Mouse (Mus musculus): Measurements from ENCODE around the gene Vipr2.

Gene Vipr2

GRCm38 (mm10) chr12:116101945-116102344, 24.4 kb downstream of the Vipr2 start:
- DNase-seq = no peak

- DNase-seq = peak; percentile 58
These were observed 32.2 kb downstream of the Vipr2 start for GRCm38 (mm10) chr12:116109451-116110353.

GRCm38 (mm10) chr12:116111007-116111694, 33.6 kb downstream of the Vipr2 start:
- no peak for DNase-seq

DNA sequence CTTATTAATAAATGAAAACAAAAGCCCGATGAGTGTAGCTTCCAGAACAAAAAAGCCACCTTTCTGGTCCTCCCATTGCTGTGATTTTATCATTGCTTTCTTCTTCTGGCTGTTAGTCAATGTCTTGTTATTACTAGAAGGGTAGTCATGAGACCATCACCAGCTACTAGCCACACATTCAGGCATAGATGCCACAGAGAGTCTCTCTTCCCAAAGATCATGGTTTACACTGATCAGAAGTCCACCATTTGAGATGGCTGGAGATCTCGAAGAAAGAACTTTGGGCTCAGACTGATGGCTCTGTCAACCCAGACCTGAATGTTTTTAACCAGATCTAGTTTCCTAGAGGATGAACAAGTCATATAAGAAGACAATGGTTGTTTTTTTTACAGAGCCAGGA, 38.3 kb downstream of the Vipr2 start:
- DNase-seq = no peak

DNA sequence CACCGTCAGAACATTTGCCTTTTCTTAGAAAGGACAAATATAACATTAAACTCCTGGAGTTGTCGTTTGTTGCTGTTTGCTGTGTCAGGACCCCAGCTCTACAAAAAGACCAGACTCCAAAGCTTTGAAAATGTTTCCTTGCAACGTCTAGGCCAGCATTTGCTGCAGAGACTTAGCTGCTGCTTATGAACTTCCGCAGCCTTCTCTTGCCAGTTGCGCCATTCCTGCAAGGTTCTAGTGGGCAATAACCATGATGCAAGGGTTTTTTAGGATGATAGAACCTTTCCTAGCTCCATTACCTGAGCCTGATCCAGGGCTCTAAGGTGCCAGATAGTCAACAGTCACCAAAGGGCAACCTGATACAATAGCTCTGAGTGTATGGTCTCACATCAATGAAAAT, 38.9 kb downstream of the Vipr2 start:
- no peak for DNase-seq

DNA sequence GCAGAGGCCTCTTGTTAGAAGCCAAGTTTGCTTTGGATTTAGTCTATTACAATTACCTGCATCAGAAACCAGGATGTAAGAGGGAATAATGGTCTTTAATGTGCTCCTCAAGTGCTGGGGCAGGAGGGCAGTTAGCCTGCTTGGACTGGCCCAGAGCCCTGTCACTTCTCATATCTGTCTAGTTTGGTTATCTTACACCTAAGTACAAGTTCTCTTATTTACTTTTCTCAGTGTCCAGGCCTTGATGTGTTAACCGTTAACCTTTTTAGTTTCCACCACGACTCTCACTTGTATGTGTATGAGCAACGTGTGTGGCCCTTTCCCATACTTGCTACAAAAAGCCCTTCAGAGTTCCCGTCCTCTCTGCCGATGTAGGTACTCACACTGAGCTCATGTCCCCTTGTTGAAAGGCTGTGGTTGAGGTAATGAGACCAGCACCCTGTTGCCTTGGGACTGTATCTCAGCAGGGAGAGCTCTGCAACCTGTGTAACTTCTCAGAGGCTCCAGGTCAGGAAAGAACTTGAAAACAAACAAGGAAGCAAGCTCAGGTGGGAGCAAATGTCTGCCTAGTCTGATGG, 39.9 kb downstream of the Vipr2 start:
- DNase-seq = no peak

- DNase-seq = no peak
These were observed 41.5 kb downstream of the Vipr2 start for GRCm38 (mm10) chr12:116119001-116119400.

GRCm38 (mm10) chr12:116123786-116124185, 46.3 kb downstream of the Vipr2 start:
- DNase-seq = no peak

- no peak for DNase-seq
These were observed 53.4 kb downstream of the Vipr2 start for GRCm38 (mm10) chr12:116130936-116131335.

GRCm38 (mm10) chr12:116132909-116133308, 55.4 kb downstream of the Vipr2 start:
- DNase-seq = no peak

DNA sequence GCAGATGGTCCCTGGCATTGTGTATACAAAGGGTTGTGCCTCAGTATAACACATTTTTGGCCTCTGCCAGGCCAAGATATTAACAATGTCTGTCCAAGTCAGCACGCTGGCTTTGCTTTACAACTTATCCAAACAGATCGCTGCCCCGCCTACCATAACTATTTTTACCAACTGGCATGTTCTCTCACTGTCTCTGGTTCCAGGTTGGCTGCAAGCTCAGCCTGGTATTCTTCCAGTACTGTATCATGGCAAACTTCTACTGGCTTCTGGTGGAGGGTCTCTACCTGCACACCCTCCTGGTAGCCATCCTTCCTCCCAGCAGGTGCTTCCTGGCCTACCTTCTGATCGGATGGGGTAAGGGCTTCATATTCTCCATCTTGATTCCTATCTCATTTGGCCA, 58.4 kb downstream of the Vipr2 start:
- no peak for DNase-seq

DNA sequence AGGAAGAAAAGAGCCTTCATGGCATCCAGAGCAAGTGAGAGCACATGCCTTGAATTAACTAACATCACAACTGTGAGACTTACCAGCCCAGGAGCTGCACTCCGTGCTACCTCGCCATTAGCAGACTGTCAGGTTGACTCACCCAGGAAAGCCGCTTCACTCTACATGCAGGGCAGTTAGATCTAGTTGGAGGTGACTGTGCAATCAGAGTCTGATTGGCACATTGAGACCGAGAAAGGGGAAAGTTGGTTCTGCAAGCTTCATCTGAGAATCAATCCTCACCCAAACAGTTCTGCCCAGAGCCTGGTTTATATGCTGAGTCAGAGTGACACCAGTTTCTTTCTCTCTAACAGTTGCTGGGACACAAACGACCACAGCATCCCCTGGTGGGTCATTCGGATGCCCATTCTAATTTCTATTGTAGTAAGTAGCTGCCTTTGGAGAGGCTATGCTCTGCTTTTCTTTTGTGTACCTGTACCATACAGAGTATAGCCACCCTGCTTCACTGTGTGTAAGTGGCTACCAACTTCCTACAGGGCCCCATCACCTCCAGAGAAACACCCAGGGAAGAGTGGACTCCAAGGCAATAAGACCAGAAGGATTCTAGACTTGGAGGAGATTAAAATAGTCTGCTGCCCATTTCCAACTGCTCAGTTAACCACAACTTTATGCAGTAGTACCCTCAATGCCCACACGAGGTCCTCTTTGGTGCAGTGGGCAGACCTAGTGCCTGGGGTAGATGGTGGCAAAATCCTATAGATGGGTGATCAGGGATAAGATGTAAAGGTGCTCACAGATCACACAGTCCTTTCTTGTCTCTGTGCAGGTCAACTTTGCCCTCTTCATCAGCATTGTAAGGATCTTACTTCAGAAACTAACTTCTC, 61.0 kb downstream of the Vipr2 start:
- peak; percentile 15 for DNase-seq

DNA sequence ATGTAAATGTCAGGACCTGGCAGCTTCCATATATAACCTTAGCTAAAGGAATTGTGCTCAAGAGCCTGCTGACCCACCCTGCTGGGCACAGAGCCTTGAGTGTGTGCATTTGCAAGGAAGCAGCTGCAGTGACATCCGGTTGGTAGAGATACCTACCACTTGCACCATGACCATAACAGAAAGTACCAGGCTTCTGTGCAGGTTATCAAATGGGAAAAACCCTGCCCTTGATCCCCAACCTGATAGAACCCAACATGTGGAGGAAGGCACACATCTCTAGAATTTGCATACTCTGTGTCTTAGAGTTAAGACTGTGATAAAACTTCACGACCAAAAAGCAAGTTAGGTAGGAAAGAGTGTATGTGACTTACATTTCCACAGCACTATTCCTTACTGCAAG, 63.1 kb downstream of the Vipr2 start:
- no peak for DNase-seq

DNA sequence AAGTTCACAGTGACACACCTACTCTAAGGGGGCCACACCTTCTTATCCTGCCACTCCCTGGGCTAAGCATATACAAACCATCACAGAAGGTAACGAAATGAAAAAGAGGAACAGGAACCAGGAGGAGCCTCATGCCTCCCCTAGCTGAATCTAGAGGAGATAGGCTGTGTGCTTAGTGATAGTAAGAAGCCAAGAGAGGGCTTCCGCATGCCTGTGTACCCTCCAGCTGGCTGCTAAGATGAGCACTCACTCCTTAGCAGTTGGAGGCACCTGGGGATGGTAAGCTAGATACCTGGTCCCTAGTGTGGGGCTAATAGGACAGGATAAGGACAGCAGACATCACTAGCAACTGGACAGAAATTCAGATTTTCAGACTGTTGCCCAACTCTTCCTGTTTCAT, 64.3 kb downstream of the Vipr2 start:
- DNase-seq = peak; percentile 32

DNA sequence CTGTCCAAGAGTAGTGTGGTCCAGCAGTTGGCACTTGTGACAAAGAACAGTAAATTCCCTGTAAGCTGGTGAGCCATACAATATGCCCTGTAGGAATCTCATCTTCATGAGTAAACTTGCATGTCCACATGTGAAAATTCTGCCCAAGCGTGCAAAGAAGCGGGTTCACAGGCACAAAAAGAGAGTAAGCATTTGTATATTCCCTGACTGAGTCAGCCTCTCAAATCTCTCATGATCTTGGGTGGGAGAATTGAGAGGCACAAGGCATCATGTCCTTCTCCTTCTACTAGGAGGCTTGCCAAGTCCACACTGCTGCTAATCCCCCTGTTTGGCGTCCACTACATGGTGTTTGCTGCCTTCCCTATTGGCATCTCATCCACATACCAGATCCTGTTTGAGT, 64.9 kb downstream of the Vipr2 start:
- DNase-seq = no peak

DNA sequence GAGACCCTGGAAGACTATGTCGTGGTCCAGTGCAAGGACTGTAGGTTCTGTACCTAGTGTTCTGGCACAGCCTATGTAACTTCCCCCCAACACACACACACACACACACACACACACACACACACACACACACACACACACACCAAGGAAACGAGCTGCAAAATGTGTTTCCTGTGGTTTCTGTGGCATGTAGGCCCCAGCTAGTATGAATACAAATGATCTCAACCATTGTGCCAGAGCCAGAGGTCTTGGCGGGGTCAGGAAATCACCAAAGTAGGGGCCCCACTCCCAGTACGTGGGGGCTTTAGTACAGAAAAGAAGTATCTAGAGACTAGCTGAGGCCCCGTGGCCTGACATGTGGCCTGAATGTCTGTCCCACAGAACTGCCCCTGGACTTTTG, 67.7 kb downstream of the Vipr2 start:
- DNase-seq = peak; percentile 45

- no peak for DNase-seq
These were observed 68.2 kb downstream of the Vipr2 start for GRCm38 (mm10) chr12:116145686-116146085.

- no peak for DNase-seq
These were observed 69.6 kb downstream of the Vipr2 start for GRCm38 (mm10) chr12:116146996-116147634.

GRCm38 (mm10) chr12:116152866-116153428, 75.4 kb downstream of the Vipr2 start:
- no peak for DNase-seq

GRCm38 (mm10) chr12:116156792-116157532, 79.4 kb downstream of the Vipr2 start:
- DNase-seq = no peak

DNA sequence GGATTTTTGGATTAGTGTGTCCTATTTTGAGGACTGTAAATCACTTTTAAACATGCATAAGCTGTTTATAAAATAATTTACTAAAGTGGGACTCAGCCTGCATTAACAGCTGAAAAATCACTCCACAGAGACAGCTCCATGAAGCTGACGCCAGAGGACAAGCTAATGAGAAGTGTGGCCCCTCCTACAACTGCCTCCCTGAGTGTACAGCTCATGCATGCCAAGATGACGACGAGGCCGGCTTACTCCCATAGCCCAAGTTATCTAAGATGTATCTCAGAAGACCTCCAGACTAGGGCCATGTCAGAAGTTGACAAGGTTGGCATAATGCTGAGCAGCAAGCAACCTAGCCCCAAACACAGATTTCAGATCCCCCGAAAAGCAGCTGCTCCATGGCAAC, 81.7 kb downstream of the Vipr2 start:
- DNase-seq = no peak
